Mouse (Mus musculus) liver, embryonic 14.5 days (tissue): ENCODE data around the gene Crybb1. TPM values are rescaled to one million over a fixed set of nuclear protein-coding genes. Genes with fewer than 3 reads are reported as not detected.

Experiments used
- ATAC-seq: fragments of 200-750 bp; cut with Nextera tagmentation; 2 replicates; pipeline ENCODE4 v1.8.0; 2017; ENCODE audit warnings: moderate number of reproducible peaks, mild to moderate bottlenecking, moderate library complexity; ENCODE audit not compliant: insufficient read depth
- DNase-seq, 3 experiments: peaks; one replicate each; pipeline ENCODE4 v3.0.0-alpha.2; 2012 to 2013; ENCODE audit warnings: low read depth in 3 of 3, low spot score in 3 of 3
- H3K27ac ChIP-seq: fragments of 300-500 bp; sonication (generic); 2 replicates; pipeline ENCODE4 v1.5.1; 2014; ENCODE audit warnings: moderate library complexity, mild to moderate bottlenecking, control low read depth, inconsistent platforms
- H3K27me3 ChIP-seq: fragments of 300-500 bp; sonication (generic); 2 replicates; pipeline ENCODE4 v1.6.1; 2014; ENCODE audit warnings: mild to moderate bottlenecking, low read length, moderate library complexity; ENCODE audit not compliant: control insufficient read depth, insufficient read depth
- H3K36me3 ChIP-seq: fragments of 300-500 bp; sonication (generic); replicated peaks from 2 replicates; pipeline ENCODE4 v1.6.1; 2014; ENCODE audit warnings: low read depth; ENCODE audit not compliant: control insufficient read depth, insufficient read depth
- H3K4me1 ChIP-seq, 2 experiments: fragments of 200-500 bp in 1 of 2; fragments of 300-500 bp in 1 of 2; sonication (generic) in 1 of 2; replicated peaks; 2 replicates each; pipeline ENCODE4 v1.6.1; 2012 to 2014; ENCODE audit warnings: antibody characterized with exemption in 1 of 2, inconsistent platforms in 1 of 2, low read length in 1 of 2; ENCODE audit not compliant: control insufficient read depth in 2 of 2, insufficient read depth in 2 of 2
- H3K4me2 ChIP-seq: fragments of 300-500 bp; sonication (generic); 2 replicates; pipeline ENCODE4 v1.6.1; 2014; ENCODE audit warnings: low read depth, mild to moderate bottlenecking, control low read depth, moderate library complexity
- H3K4me3 ChIP-seq, 2 experiments: fragments of 200-500 bp in 1 of 2; fragments of 300-500 bp in 1 of 2; sonication (generic) in 1 of 2; 2 replicates each; pipeline ENCODE4 v1.5.1; 2012 to 2014; ENCODE audit warnings: low read depth in 2 of 2, low read length in 2 of 2, mild to moderate bottlenecking in 2 of 2, control low read depth in 1 of 2, inconsistent platforms in 1 of 2, moderate library complexity in 1 of 2; ENCODE audit not compliant: insufficient read depth in 1 of 2
- H3K9ac ChIP-seq: fragments of 300-500 bp; sonication (generic); replicated peaks from 2 replicates; pipeline ENCODE4 v1.6.1; 2014; ENCODE audit warnings: mild to moderate bottlenecking, control low read depth, moderate library complexity
- H3K9me3 ChIP-seq: fragments of 300-500 bp; sonication (generic); 2 replicates; pipeline ENCODE4 v1.6.1; 2016; ENCODE audit warnings: low read length, mixed read lengths; ENCODE audit not compliant: control insufficient read depth
- CTCF ChIP-seq: IDR thresholded peaks from 2 replicates; pipeline ENCODE4 v1.5.1; 2016; ENCODE audit warnings: antibody characterized with exemption, low read depth, control low read depth
- EP300 ChIP-seq: IDR thresholded peaks from 2 replicates; pipeline ENCODE4 v1.6.1; 2016; ENCODE audit warnings: antibody characterized with exemption, low read depth
- WGBS: fragments of 180-500 bp; shearing (Covaris S2); extraction: QIAGEN DNeasy Blood & Tissue Kit; methylation state at CpG from one replicate; pipeline ENCODE4 v1.1.7; 2014; ENCODE audit not compliant: insufficient replicate concordance; 5-methylcytosine and 5-hydroxymethylcytosine counted together
- polyA plus RNA-seq, 2 experiments: library from polyadenylated mRNA; depleted of rRNA in 1 of 2; stranded (reverse) in 1 of 2; unstranded in 1 of 2; fragments of >200 nt; fragmentation: Nextera tagmentation in 1 of 2; extraction: Ambion mirVana in 1 of 2; gene quantifications; 2 replicates each; pipeline versions ENCODE4 v1.2.1 to v1.2.3; 2012 to 2014

Crybb1 gene
- polyA plus RNA-seq, 2 experiments, result 0.24 TPM; not detected in 1

DNA sequence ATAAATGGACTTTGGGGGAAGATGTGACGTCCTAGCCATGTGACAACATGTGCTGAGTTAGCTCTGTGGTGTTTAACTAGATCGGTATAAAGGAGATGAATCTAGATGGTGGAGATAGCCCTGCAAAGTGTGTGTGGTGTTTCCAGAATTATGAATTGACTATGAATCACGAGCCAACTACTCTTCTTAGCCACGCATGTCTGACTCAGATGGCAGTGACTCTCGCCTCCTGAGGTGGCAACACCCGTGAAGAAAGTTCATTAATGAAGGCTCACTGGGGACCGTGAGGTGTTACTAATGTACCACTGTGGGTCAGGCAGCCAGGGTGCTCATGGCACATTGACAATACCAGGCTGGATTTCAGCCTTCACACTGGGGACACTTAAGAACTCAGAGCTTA, 8.5 kb downstream of the Crybb1 start:
- no peak overlapping the region for H3K9ac ChIP-seq
- H3K27me3 ChIP-seq, result no peaks in the 10 kb centered on the region
- TF ChIP-seq CTCF (no peak), EP300 (no peak)
- whole genome bisulfite sequencing, result 67% methylated on average over 7 of the region's 7 CpGs
- no peak overlapping the region for H3K4me3 ChIP-seq
- no peaks in the 10 kb centered on the region for H3K36me3 ChIP-seq
- no peak overlapping the region for H3K27ac ChIP-seq
- DNase-seq, result no peak
- H3K9me3 ChIP-seq, result no peaks in the 10 kb centered on the region
- no peak for ATAC-seq
- H3K4me2 ChIP-seq, result no peak overlapping the region
- peaks cover 0 to 16% of the 10 kb centered on the region in 2 experiments; a peak in 2 of 4 replicates for H3K4me1 ChIP-seq

DNA sequence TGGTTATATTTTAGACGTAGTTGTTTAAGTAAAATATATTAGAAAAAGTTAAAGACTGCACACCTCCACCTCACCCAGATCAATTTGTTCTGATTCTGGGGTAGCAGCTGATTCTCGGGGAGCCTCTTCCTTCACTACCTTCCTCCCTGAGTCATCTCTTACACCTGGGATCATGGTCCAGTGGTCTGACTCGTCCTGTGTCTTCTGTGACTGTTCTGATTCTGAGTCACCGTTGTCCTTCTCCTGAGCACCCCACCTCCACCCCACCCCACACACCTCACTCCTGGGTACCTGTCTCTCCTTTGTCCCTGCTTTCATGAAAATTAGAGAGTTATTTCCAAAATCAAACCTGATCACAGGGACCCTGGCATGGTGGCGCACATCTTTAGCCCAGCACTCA, 9.5 kb downstream of the Crybb1 start:
- H3K4me2 ChIP-seq, result no peak overlapping the region; the same call in 1 of the 2 replicates

DNA sequence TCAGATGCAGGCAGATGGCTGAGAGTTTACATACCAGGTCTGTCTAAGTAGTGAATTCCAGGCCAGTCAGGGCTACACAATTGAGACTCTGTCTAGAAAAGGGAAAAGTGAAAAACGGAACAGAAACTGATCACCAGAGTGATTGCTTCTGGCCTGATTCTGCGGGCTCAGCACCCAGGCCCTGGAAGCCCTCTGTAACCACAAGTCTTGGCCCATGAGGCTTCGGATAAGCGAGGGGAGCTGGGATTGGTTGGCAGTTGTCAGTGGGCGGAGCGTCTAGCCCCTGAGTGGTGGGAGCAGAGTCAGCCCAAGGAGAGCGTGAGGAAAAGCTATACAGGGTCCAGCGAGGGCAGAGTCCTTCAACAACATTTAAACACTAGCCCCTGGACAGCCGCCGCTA, 9.9 kb downstream of the Crybb1 start:
- Histone ChIP-seq H3K4me2 (peak overlapping the region; percentile 34), H3K27ac (no peak overlapping the region), H3K9me3 (no peaks in the 10 kb centered on the region), H3K4me1 (peaks cover 0 to 16% of the 10 kb centered on the region in 2 experiments; a peak in 2 of 4 replicates), H3K4me3 (no peak overlapping the region), H3K27me3 (no peaks in the 10 kb centered on the region), H3K9ac (no peak overlapping the region), H3K36me3 (no peaks in the 10 kb centered on the region)
- DNase-seq (no peak), ATAC-seq (peak; percentile 51)
- WGBS, result under 1% methylated on average over 10 of the region's 10 CpGs
- no peak for TF ChIP-seq CTCF
- TF ChIP-seq EP300, result no peak

More for the DNA sequence above, 9.5 kb downstream of the Crybb1 start:
- Histone ChIP-seq H3K9ac (no peak overlapping the region), H3K4me3 (no peak overlapping the region), H3K4me1 (peaks cover 0 to 16% of the 10 kb centered on the region in 2 experiments; a peak in 2 of 4 replicates), H3K9me3 (no peaks in the 10 kb centered on the region), H3K27ac (no peak overlapping the region), H3K36me3 (no peaks in the 10 kb centered on the region), H3K27me3 (no peaks in the 10 kb centered on the region)
- WGBS, result 56% methylated on average over 5 of the region's 5 CpGs
- no peak for DNase-seq
- TF ChIP-seq EP300, result no peak
- no peak for TF ChIP-seq CTCF
- ATAC-seq, result no peak

DNA sequence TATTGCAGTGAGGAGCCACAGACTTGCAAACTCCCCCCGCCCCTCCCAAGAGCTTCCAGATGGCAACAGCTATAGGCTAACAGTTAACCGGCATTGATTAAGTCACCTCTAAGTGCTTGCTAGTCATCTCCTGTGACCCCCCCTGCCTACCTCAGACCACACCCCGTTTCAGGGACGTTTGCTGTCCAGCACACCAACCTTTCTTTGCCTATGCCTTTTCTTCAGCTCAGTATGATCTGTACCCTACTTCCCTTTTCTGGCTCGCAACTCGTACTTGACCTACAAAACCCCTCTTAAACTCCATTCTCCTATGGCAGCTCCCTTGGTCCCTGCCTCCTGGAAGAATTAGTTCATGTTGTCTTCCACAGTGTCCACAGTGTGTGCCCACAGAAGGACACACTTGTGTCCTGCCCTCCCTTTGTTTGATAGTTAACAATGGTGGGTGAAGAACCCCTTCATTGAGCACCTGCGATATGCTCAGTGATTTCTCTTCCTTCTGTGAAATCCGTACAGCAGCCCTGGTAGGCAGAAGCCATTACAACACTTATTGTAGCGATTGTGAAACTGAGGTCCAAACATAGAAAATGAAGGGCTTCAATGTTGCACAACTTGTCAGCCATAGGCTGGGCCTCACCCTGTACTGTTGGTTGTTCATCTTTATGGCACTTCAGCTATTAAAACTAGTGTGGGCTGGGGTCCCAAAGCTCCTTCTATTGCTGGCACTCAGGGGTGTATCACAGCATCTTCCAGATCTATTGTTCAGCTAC, 10.6 kb downstream of the Crybb1 start:
- Histone ChIP-seq H3K4me2 (peak overlapping the region; percentile 34), H3K4me1 (peaks cover 0 to 16% of the 10 kb centered on the region in 2 experiments; a peak in 2 of 4 replicates), H3K9ac (no peak overlapping the region), H3K27me3 (no peaks in the 10 kb centered on the region), H3K4me3 (no peak overlapping the region), H3K27ac (no peak overlapping the region), H3K9me3 (no peaks in the 10 kb centered on the region), H3K36me3 (no peaks in the 10 kb centered on the region)
- 25% methylated on average over 9 of the region's 9 CpGs for WGBS
- ATAC-seq (peak; percentile 34; the same call in 1 of the 2 replicates), DNase-seq (no peak)
- TF ChIP-seq CTCF (no peak), EP300 (no peak)

DNA sequence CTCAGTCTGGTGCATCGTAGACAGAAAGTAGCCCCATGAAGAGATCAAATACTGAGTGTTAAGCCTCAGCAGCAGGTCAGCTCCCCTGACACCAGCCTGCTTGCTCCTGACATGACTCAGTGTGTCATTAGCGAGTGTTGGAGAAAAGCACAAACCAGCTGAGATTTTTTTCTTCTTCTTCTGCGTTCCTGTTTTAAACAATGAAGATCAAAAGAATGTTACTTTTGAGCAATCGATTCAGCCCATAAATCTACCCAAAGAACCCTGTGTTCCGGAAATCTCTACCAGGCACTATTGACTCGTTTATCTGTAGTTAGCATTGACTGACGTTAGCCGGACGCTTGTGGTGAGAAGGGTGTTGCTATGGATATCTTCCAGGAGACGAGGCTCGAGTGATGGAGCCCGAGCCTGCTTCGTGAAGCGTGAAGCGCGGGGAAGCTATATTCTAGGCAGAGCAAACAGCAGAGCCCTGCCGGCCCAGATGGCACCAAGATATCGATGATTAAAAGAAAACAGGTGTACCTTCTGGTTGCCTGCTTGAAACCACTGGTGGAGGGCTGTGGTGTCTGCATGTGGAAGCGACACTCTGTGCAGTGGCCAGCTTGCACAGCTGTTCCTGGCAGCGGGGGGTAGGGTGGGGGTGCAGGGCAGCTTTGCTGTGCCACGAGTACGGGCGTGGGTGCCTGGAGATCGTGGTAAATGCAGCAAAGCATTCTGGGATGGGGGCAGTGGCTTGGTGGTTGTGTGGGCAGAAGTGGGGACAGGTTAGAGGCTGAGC, 15.3 kb downstream of the Crybb1 start:
- DNase-seq, result no peak
- H3K9ac ChIP-seq, result no peak overlapping the region
- H3K4me2 ChIP-seq, result no peak overlapping the region
- ATAC-seq, result no peak
- no peaks in the 10 kb centered on the region for H3K27me3 ChIP-seq
- no peak overlapping the region for H3K27ac ChIP-seq
- no peaks in the 10 kb centered on the region for H3K36me3 ChIP-seq
- TF ChIP-seq CTCF (no peak), EP300 (no peak)
- peaks cover 4 to 13% of the 10 kb centered on the region in 2 experiments for H3K4me1 ChIP-seq
- no peaks in the 10 kb centered on the region for H3K9me3 ChIP-seq
- 36% methylated on average over 24 of the region's 24 CpGs for WGBS
- H3K4me3 ChIP-seq, result no peak overlapping the region
